Comparison of ENCODE assay signal across 8 mouse cellular contexts in genomic region chr2:92486403-92486802, GRCm38 (mm10). TPM values are rescaled to one million over a fixed set of nuclear protein-coding genes. Genes with fewer than 3 reads are reported as not detected.
DNase-seq lines count a peak whose midpoint lies in the region; ATAC-seq and TF ChIP-seq lines count a peak whose summit lies in the region.

No protein-coding gene starts in this region.

- no peak; the same call in 1 of the 2 replicates for ATAC-seq in lung, embryonic 15.5 days (ENCODE audit: borderline replicate concordance, extremely low read depth, low FRiP score, low TSS enrichment)

- TF ChIP-seq CTCF in MEL (IDR thresholded peaks at IDR 0.05 in 2 of 3, conservative IDR thresholded peaks at IDR 0.05 in 1 of 3; ENCODE audit: control insufficient read depth in 1 of 3, insufficient read depth in 1 of 3, low read depth in 2 of 3, low read length in 3 of 3, poor library complexity in 1 of 3, severe bottlenecking in 1 of 3) = peak; percentile 95 to 99 (median 98)
- peak; percentile 93 for TF ChIP-seq CTCF in cerebellum, adult 2 months (IDR thresholded peaks at IDR 0.05; ENCODE audit: borderline replicate concordance, insufficient read depth, low read depth, low read length)

- H3K4me2 ChIP-seq in lung, embryonic 15.5 days = peak overlapping the region; percentile 37

- no peaks in the 10 kb centered on the region for H3K79me2 ChIP-seq in MEL (ENCODE audit: control insufficient read depth, insufficient read depth, low read length, poor library complexity)

- peaks cover 0 to 3% of the 10 kb centered on the region in 2 experiments; a peak in 1 of 4 replicates for H3K4me1 ChIP-seq in MEL (ENCODE audit: control insufficient read depth in 1 of 2, insufficient read depth in 2 of 2, low read length in 2 of 2)
- peaks cover 11% of the 10 kb centered on the region for H3K4me1 ChIP-seq in cerebellum, adult 2 months (ENCODE audit: control insufficient read depth, insufficient read depth, low read length)
- H3K4me1 ChIP-seq in hindbrain, embryonic 10.5 days (replicated peaks) = peaks cover 26% of the 10 kb centered on the region
- H3K4me1 ChIP-seq in lung, embryonic 15.5 days = peaks cover 12% of the 10 kb centered on the region

- H3K27me3 ChIP-seq in MEL (ENCODE audit: control insufficient read depth in 1 of 2, insufficient read depth in 2 of 2, low read length in 2 of 2) = peaks cover 3 to 6% of the 10 kb centered on the region in 2 experiments
- H3K27me3 ChIP-seq in cerebellum, adult 2 months (ENCODE audit: control insufficient read depth, insufficient read depth, low read length) = no peaks in the 10 kb centered on the region
- peaks cover 52% of the 10 kb centered on the region for H3K27me3 ChIP-seq in hindbrain, embryonic 10.5 days (ENCODE audit: insufficient read depth, poor library complexity, severe bottlenecking)
- peaks cover 32% of the 10 kb centered on the region for H3K27me3 ChIP-seq in lung, embryonic 15.5 days

- no peak for TF ChIP-seq POLR2A in MEL (IDR thresholded peaks at IDR 0.05; ENCODE audit: control insufficient read depth in 1 of 2, insufficient read depth in 1 of 2, low read depth in 1 of 2, low read length in 2 of 2, poor library complexity in 1 of 2)
- no peak for TF ChIP-seq POLR2A in cerebellum, adult 2 months (IDR thresholded peaks at IDR 0.05; ENCODE audit: borderline replicate concordance, insufficient read depth, low read length)

- peak overlapping the region; percentile 41 to 57 for H3K4me3 ChIP-seq in MEL (ENCODE audit: control insufficient read depth in 1 of 2, insufficient read depth in 1 of 2, low read depth in 2 of 2, low read length in 2 of 2)
- no peak overlapping the region for H3K4me3 ChIP-seq in cerebellum, adult 2 months (replicated peaks; ENCODE audit: insufficient read depth, low read depth, low read length)
- H3K4me3 ChIP-seq in hindbrain, embryonic 10.5 days = peak overlapping the region; percentile 31
- H3K4me3 ChIP-seq in lung, embryonic 15.5 days = no peak overlapping the region

- 4% methylated on average over 11 of the region's 11 CpGs for WGBS in cerebellum, adult 2 months
- 2% methylated on average over 11 of the region's 11 CpGs for WGBS in hindbrain, embryonic 10.5 days
- WGBS in lung, embryonic 15.5 days = 3% methylated on average over 11 of the region's 11 CpGs

- peak overlapping the region; percentile 40 for H3K9ac ChIP-seq in MEL (ENCODE audit: control insufficient read depth, low read depth, low read length, poor library complexity, severe bottlenecking)
- no peak overlapping the region for H3K9ac ChIP-seq in lung, embryonic 15.5 days

- no peaks in the 10 kb centered on the region for H3K36me3 ChIP-seq in MEL (ENCODE audit: control insufficient read depth in 1 of 2, insufficient read depth in 2 of 2, low read length in 2 of 2)
- H3K36me3 ChIP-seq in hindbrain, embryonic 10.5 days = no peaks in the 10 kb centered on the region
- H3K36me3 ChIP-seq in lung, embryonic 15.5 days = no peaks in the 10 kb centered on the region

- H3K27ac ChIP-seq in MEL (ENCODE audit: control insufficient read depth, low read depth, low read length) = no peak overlapping the region
- no peak overlapping the region for H3K27ac ChIP-seq in cerebellum, adult 2 months (ENCODE audit: insufficient read depth, low read length)
- no peak overlapping the region for H3K27ac ChIP-seq in hindbrain, embryonic 10.5 days
- no peak overlapping the region for H3K27ac ChIP-seq in lung, embryonic 15.5 days

- peak; percentile 85 for DNase-seq in MEL (ENCODE audit: low read depth, low spot score)
- DNase-seq in cerebellum, adult 2 months = peak; percentile 62 to 83
- DNase-seq in forelimb bud, embryonic 11.5 days (ENCODE audit: low read depth, low spot score) = peak; percentile 83
- peak; percentile 89 for DNase-seq in hindbrain, embryonic 10.5 days (ENCODE audit: low spot score)
- DNase-seq in layer of hippocampus, adult 9-10 months (ENCODE audit: low spot score) = peak; percentile 88
- DNase-seq in ovary, postnatal 14 days (ENCODE audit: low spot score) = peak; percentile 80
- DNase-seq in thymus, postnatal 10 days (ENCODE audit: low spot score in 2 of 2) = peak; percentile 69 to 88

- H3K9me3 ChIP-seq in MEL (replicated peaks; ENCODE audit: insufficient read depth, low read length) = no peaks in the 10 kb centered on the region
- H3K9me3 ChIP-seq in hindbrain, embryonic 10.5 days = no peaks in the 10 kb centered on the region
- no peaks in the 10 kb centered on the region for H3K9me3 ChIP-seq in lung, embryonic 15.5 days

- no peak for TF ChIP-seq EP300 in MEL (IDR thresholded peaks at IDR 0.05; ENCODE audit: low read depth in 1 of 2, low read length in 2 of 2)

- peak; percentile 71 for TF ChIP-seq RAD21 in MEL (IDR thresholded peaks at IDR 0.05; ENCODE audit: low read depth, low read length)

TF ChIP-seq in MEL, 35 proteins besides CTCF, POLR2A, EP300 and RAD21:
- TF ChIP-seq RCOR1 (IDR thresholded peaks at IDR 0.05; ENCODE audit: low read depth, low read length) (no peak), UBTF (IDR thresholded peaks at IDR 0.05; ENCODE audit: borderline replicate concordance, insufficient read depth, low read depth, low read length) (no peak), ZC3H11A (IDR thresholded peaks at IDR 0.05; ENCODE audit: low read depth, low read length) (peak; percentile 71), SMC3 (IDR thresholded peaks at IDR 0.05; ENCODE audit: low read depth, low read length) (peak; percentile 88), MAZ (IDR thresholded peaks at IDR 0.05; ENCODE audit: low read depth, low read length) (peak; percentile 28; the same call in 1 of the 2 replicates)
TF ChIP-seq in MEL: peak in this region for 3.

RNA-seq across cellular contexts. Expression of gene Slc35c1, which starts 26.1 kb away (rescaled TPM):
- 14.4 and 16.8 TPM in 2 replicates for total RNA-seq in MEL (2012; rRNA removed)
- polyA plus RNA-seq in MEL (2012; ENCODE audit: insufficient read depth in 1 of 2, insufficient read length in 2 of 2, low read depth in 1 of 2, low replicate concordance in 2 of 2, missing spikeins in 1 of 2) = 10 to 100 TPM in 1 of 2 experiments, not detected in 1; 64.5 TPM
- 16.2 and 17.4 TPM in 2 replicates for polyA plus RNA-seq in cerebellum, adult 2 months (2012; rRNA removed)
- 13.8 and 14.0 TPM in 2 replicates for polyA plus RNA-seq in hindbrain, embryonic 10.5 days (2016; fragmentation: Nextera tagmentation; extraction: Ambion mirVana)
- polyA plus RNA-seq in lung, embryonic 15.5 days (2015; fragmentation: Nextera tagmentation; extraction: Ambion mirVana) = 15.6 and 16.7 TPM in 2 replicates

RNA-seq across cellular contexts. Expression of gene Cry2, which starts 52.6 kb away (rescaled TPM):
- 13.3 and 16.4 TPM in 2 replicates for total RNA-seq in MEL (2012; rRNA removed)
- 10 to 100 TPM in 1 of 2 experiments, not detected in 1; 36.2 TPM for polyA plus RNA-seq in MEL (2012; ENCODE audit: insufficient read depth in 1 of 2, insufficient read length in 2 of 2, low read depth in 1 of 2, low replicate concordance in 2 of 2, missing spikeins in 1 of 2)
- polyA plus RNA-seq in cerebellum, adult 2 months (2012; rRNA removed) = 79.4 and 81.8 TPM in 2 replicates
- polyA plus RNA-seq in hindbrain, embryonic 10.5 days (2016; fragmentation: Nextera tagmentation; extraction: Ambion mirVana) = 26.0 and 31.7 TPM in 2 replicates
- polyA plus RNA-seq in lung, embryonic 15.5 days (2015; fragmentation: Nextera tagmentation; extraction: Ambion mirVana) = 23.6 and 25.7 TPM in 2 replicates

Comparison
In these comparisons a context has a peak if more than half of its experiments do, and no peak if none do; other contexts are left out.
1. H3K4me3 ChIP-seq: peak in MEL (2 of 2) and hindbrain, embryonic 10.5 days (single experiment); none in cerebellum, adult 2 months (single experiment) and lung, embryonic 15.5 days (single experiment).
2. Peak in every context shown above with its lines, with median percentiles within 50 percentile points of each other: DNase-seq.